Mouse (Mus musculus): Measurements from ENCODE around the gene Lexm. TPM values are rescaled to one million over a fixed set of nuclear protein-coding genes. Genes with fewer than 3 reads are reported as not detected.

Gene Lexm
- polyA plus RNA-seq, 1 experiment = 2.0 TPM

GRCm38 (mm10) chr4:106614180-106614797, 2.8 kb downstream of the Lexm start:
- peak overlapping the region; percentile 69 for H3K9ac ChIP-seq (ENCODE audit: low read depth, poor library complexity, severe bottlenecking)
- no peaks in the 10 kb centered on the region for H3K4me1 ChIP-seq (ENCODE audit: control insufficient read depth, insufficient read depth, low read length)
- H3K27ac ChIP-seq (ENCODE audit: insufficient read depth, low read length) = no peak overlapping the region
- TF ChIP-seq EP300 (IDR thresholded peaks at IDR 0.05; ENCODE audit: insufficient read depth, low read depth, low read length) = 0 out of 2 replicates have a peak, but pooled peaks have one; percentile 43
- peak; percentile 95 for TF ChIP-seq CTCF (IDR thresholded peaks at IDR 0.05; ENCODE audit: low read depth, low read length)
- no peak for TF ChIP-seq POLR2A (IDR thresholded peaks at IDR 0.05; ENCODE audit: insufficient read depth, low read length)
- no peaks in the 10 kb centered on the region for H3K9me3 ChIP-seq (replicated peaks; ENCODE audit: control insufficient read depth, insufficient read depth, low read length, poor library complexity, severe bottlenecking)
- no peaks in the 10 kb centered on the region for H3K27me3 ChIP-seq (ENCODE audit: control insufficient read depth, insufficient read depth, low read length, poor library complexity, severe bottlenecking)
- H3K4me3 ChIP-seq (ENCODE audit: low read depth, low read length) = peak overlapping the region; percentile 17
- H3K36me3 ChIP-seq (ENCODE audit: control insufficient read depth, insufficient read depth, low read length, poor library complexity, severe bottlenecking) = no peaks in the 10 kb centered on the region

GRCm38 (mm10) chr4:106613560-106613959, 3.5 kb downstream of the Lexm start:
- H3K4me3 ChIP-seq (ENCODE audit: low read depth, low read length) = peak overlapping the region; percentile 17

GRCm38 (mm10) chr4:106613105-106613504, 3.9 kb downstream of the Lexm start:
- Histone ChIP-seq H3K27ac (ENCODE audit: insufficient read depth, low read length) (no peak overlapping the region), H3K4me1 (ENCODE audit: control insufficient read depth, insufficient read depth, low read length) (no peaks in the 10 kb centered on the region), H3K9me3 (replicated peaks; ENCODE audit: control insufficient read depth, insufficient read depth, low read length, poor library complexity, severe bottlenecking) (no peaks in the 10 kb centered on the region), H3K36me3 (ENCODE audit: control insufficient read depth, insufficient read depth, low read length, poor library complexity, severe bottlenecking) (no peaks in the 10 kb centered on the region), H3K4me3 (ENCODE audit: low read depth, low read length) (no peak overlapping the region), H3K27me3 (ENCODE audit: control insufficient read depth, insufficient read depth, low read length, poor library complexity, severe bottlenecking) (no peaks in the 10 kb centered on the region), H3K9ac (ENCODE audit: low read depth, poor library complexity, severe bottlenecking) (no peak overlapping the region)
- no peak for TF ChIP-seq POLR2A (IDR thresholded peaks at IDR 0.05; ENCODE audit: insufficient read depth, low read length)
- TF ChIP-seq EP300 (IDR thresholded peaks at IDR 0.05; ENCODE audit: insufficient read depth, low read depth, low read length) = no peak
- no peak for TF ChIP-seq CTCF (IDR thresholded peaks at IDR 0.05; ENCODE audit: low read depth, low read length)

More at GRCm38 (mm10) chr4:106613560-106613959, 3.5 kb downstream of the Lexm start:
- Histone ChIP-seq H3K9ac (ENCODE audit: low read depth, poor library complexity, severe bottlenecking) (no peak overlapping the region), H3K9me3 (replicated peaks; ENCODE audit: control insufficient read depth, insufficient read depth, low read length, poor library complexity, severe bottlenecking) (no peaks in the 10 kb centered on the region), H3K27me3 (ENCODE audit: control insufficient read depth, insufficient read depth, low read length, poor library complexity, severe bottlenecking) (no peaks in the 10 kb centered on the region), H3K27ac (ENCODE audit: insufficient read depth, low read length) (no peak overlapping the region), H3K4me1 (ENCODE audit: control insufficient read depth, insufficient read depth, low read length) (no peaks in the 10 kb centered on the region), H3K36me3 (ENCODE audit: control insufficient read depth, insufficient read depth, low read length, poor library complexity, severe bottlenecking) (no peaks in the 10 kb centered on the region)
- TF ChIP-seq EP300 (IDR thresholded peaks at IDR 0.05; ENCODE audit: insufficient read depth, low read depth, low read length) (0 out of 2 replicates have a peak, but pooled peaks have one; percentile 33), POLR2A (IDR thresholded peaks at IDR 0.05; ENCODE audit: insufficient read depth, low read length) (no peak)

- TF ChIP-seq POLR2A (IDR thresholded peaks at IDR 0.05; ENCODE audit: insufficient read depth, low read length) = no peak
- no peak for TF ChIP-seq CTCF (IDR thresholded peaks at IDR 0.05; ENCODE audit: low read depth, low read length)
- TF ChIP-seq EP300 (IDR thresholded peaks at IDR 0.05; ENCODE audit: insufficient read depth, low read depth, low read length) = no peak
- Histone ChIP-seq H3K4me3 (ENCODE audit: low read depth, low read length) (no peak overlapping the region), H3K9me3 (replicated peaks; ENCODE audit: control insufficient read depth, insufficient read depth, low read length, poor library complexity, severe bottlenecking) (no peaks in the 10 kb centered on the region), H3K36me3 (ENCODE audit: control insufficient read depth, insufficient read depth, low read length, poor library complexity, severe bottlenecking) (no peaks in the 10 kb centered on the region), H3K27me3 (ENCODE audit: control insufficient read depth, insufficient read depth, low read length, poor library complexity, severe bottlenecking) (no peaks in the 10 kb centered on the region), H3K4me1 (ENCODE audit: control insufficient read depth, insufficient read depth, low read length) (no peaks in the 10 kb centered on the region), H3K27ac (ENCODE audit: insufficient read depth, low read length) (no peak overlapping the region), H3K9ac (ENCODE audit: low read depth, poor library complexity, severe bottlenecking) (no peak overlapping the region)
Measured at GRCm38 (mm10) chr4:106607905-106608304, 9.1 kb downstream of the Lexm start.

DNA sequence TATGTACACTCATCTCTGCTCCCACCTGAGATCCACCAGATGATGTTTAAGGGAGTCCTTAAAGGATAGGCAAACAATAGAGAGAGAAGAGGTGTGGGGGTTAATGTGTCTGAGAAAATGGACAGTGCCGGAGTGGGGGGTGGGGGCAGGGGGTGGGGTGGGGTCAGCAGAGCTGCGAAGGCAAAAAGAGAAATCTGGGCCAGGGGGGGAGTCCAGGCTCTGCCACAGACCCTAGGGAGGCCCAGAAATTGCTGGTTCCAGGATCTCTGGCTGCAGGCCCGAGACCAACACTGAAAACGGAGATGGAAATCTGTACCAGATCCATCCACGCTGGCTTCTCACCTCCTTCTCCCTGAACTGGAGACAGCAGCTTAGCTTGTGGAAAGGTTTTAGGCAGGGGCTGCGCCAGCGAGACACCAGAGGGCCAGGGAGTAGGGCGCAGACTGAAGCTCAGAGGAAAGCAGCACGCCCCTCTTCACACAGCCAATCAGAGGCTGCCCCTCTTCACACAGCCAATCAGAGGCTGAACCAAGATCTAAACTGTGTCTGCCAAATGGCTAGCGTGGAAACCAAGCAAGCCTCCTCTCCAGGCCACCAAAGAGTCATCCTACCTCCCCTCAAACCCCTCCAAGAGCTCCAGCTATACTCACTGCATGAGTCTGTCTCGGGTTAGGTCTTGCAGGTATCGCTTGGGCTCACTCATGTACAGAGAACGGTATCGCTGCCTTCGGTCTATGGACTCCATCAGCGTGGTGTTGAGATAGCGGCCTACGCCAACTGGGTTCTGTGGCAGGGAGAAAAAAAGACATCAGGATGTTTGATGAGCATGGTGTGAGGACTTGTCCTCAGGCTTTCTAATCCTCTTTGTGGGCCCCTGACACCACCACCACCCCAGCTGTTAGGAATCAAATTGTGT, 10.1 kb downstream of the Lexm start:
- no peak for TF ChIP-seq EP300 (IDR thresholded peaks at IDR 0.05; ENCODE audit: insufficient read depth, low read depth, low read length)
- TF ChIP-seq POLR2A (IDR thresholded peaks at IDR 0.05; ENCODE audit: insufficient read depth, low read length) = peak; percentile 7
- no peak for TF ChIP-seq CTCF (IDR thresholded peaks at IDR 0.05; ENCODE audit: low read depth, low read length)
- no peak overlapping the region for H3K27ac ChIP-seq (ENCODE audit: insufficient read depth, low read length)
- no peaks in the 10 kb centered on the region for H3K4me1 ChIP-seq (ENCODE audit: control insufficient read depth, insufficient read depth, low read length)
- peak overlapping the region; percentile 58 for H3K4me3 ChIP-seq (ENCODE audit: low read depth, low read length)
- H3K9me3 ChIP-seq (replicated peaks; ENCODE audit: control insufficient read depth, insufficient read depth, low read length, poor library complexity, severe bottlenecking) = no peaks in the 10 kb centered on the region
- H3K36me3 ChIP-seq (ENCODE audit: control insufficient read depth, insufficient read depth, low read length, poor library complexity, severe bottlenecking) = no peaks in the 10 kb centered on the region
- 0 out of 2 replicates have a peak overlapping the region, but pooled peaks have one; percentile 17 for H3K9ac ChIP-seq (ENCODE audit: low read depth, poor library complexity, severe bottlenecking)
- no peaks in the 10 kb centered on the region for H3K27me3 ChIP-seq (ENCODE audit: control insufficient read depth, insufficient read depth, low read length, poor library complexity, severe bottlenecking)

Data from ES-Bruce4 (cell line).